Mouse (Mus musculus) testis, adult 2 months (tissue): Measurements from ENCODE around the gene Shtn1. TPM values are rescaled to one million over a fixed set of nuclear protein-coding genes. Genes with fewer than 3 reads are reported as not detected.

Experiments
- H3K27ac ChIP-seq: fragments of 200-500 bp; 2 replicates; pipeline ENCODE4 v1.5.1; 2012; ENCODE audit warnings: low read depth, low read length; ENCODE audit not compliant: control insufficient read depth, insufficient read depth
- H3K27me3 ChIP-seq: fragments of 200-500 bp; 2 replicates; pipeline ENCODE4 v1.6.1; 2012; ENCODE audit warnings: mild to moderate bottlenecking, low read length, moderate library complexity; ENCODE audit not compliant: control insufficient read depth, insufficient read depth
- H3K36me3 ChIP-seq: fragments of 200-500 bp; 2 replicates; pipeline ENCODE4 v1.6.1; 2012; ENCODE audit warnings: mild to moderate bottlenecking, low read length; ENCODE audit not compliant: control insufficient read depth, insufficient read depth
- H3K4me1 ChIP-seq: fragments of 200-500 bp; 2 replicates; pipeline ENCODE4 v1.6.1; 2012; ENCODE audit warnings: low read length; ENCODE audit not compliant: control insufficient read depth, insufficient read depth
- H3K4me3 ChIP-seq: fragments of 200-500 bp; 2 replicates; pipeline ENCODE4 v1.5.1; 2012; ENCODE audit warnings: low read depth, mild to moderate bottlenecking, low read length, moderate library complexity, mixed read lengths; ENCODE audit not compliant: control insufficient read depth
- CTCF ChIP-seq: fragments of 200-500 bp; IDR thresholded peaks from 2 replicates; pipeline ENCODE4 v1.5.1; 2012; ENCODE audit warnings: low read depth, mild to moderate bottlenecking, inconsistent platforms, low read length, moderate library complexity; ENCODE audit not compliant: control insufficient read depth, insufficient read depth, insufficient replicate concordance
- POLR2A ChIP-seq: fragments of 200-500 bp; IDR thresholded peaks from 2 replicates; pipeline ENCODE4 v1.6.1; 2012; ENCODE audit warnings: low read depth, mild to moderate bottlenecking, inconsistent platforms, low read length, moderate library complexity; ENCODE audit not compliant: control insufficient read depth
- polyA plus RNA-seq: library from polyadenylated mRNA; depleted of rRNA; stranded (reverse); fragments of >200 nt; gene quantifications from 2 replicates; pipeline ENCODE4 v1.2.3, GENCODE M21; 2012

Shtn1 gene
- polyA plus RNA-seq, 1 experiment = 3.9 TPM

GRCm38 (mm10) chr19:59066115-59066514, 9.8 kb downstream of the Shtn1 start:
- no peak overlapping the region for H3K27ac ChIP-seq
- H3K4me1 ChIP-seq = peaks cover 2% of the 10 kb centered on the region; the same call in 1 of the 2 replicates
- TF ChIP-seq CTCF (no peak), POLR2A (no peak)
- H3K27me3 ChIP-seq = no peaks in the 10 kb centered on the region
- no peaks in the 10 kb centered on the region for H3K36me3 ChIP-seq
- no peak overlapping the region for H3K4me3 ChIP-seq

DNA sequence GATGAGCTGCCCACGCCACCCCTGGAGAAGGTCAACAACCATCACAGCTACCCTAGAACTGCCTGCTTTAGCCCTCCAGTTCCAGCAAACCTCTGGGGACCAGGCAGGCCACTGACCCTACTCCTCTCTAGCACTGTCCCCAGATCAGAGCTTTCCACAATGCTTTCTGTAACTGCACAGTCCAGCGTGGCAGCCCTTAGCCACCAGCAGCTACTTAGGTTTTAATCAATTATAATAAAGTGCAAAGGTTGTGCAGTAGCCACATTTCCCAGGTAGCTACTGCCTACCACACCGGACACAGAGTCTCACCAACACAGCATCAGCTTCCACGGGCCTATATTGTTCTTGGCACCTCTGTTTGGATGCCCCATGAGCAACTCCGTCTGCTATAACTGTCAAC, 11.3 kb downstream of the Shtn1 start:
- no peaks in the 10 kb centered on the region for H3K27me3 ChIP-seq
- H3K4me1 ChIP-seq = peaks cover 2% of the 10 kb centered on the region; the same call in 1 of the 2 replicates
- no peak for TF ChIP-seq POLR2A
- no peak overlapping the region for H3K27ac ChIP-seq
- H3K36me3 ChIP-seq = no peaks in the 10 kb centered on the region
- no peak overlapping the region for H3K4me3 ChIP-seq

- H3K4me3 ChIP-seq = no peak overlapping the region
- no peaks in the 10 kb centered on the region for H3K36me3 ChIP-seq
- TF ChIP-seq CTCF = no peak
- no peak for TF ChIP-seq POLR2A
- H3K27me3 ChIP-seq = no peaks in the 10 kb centered on the region
- no peak overlapping the region for H3K27ac ChIP-seq
- peaks cover 2% of the 10 kb centered on the region; the same call in 1 of the 2 replicates for H3K4me1 ChIP-seq
These were observed 12.3 kb downstream of the Shtn1 start for GRCm38 (mm10) chr19:59063568-59063967.

GRCm38 (mm10) chr19:59058105-59058504, 17.8 kb downstream of the Shtn1 start:
- H3K4me1 ChIP-seq = no peaks in the 10 kb centered on the region
- H3K27ac ChIP-seq = no peak overlapping the region
- H3K27me3 ChIP-seq = no peaks in the 10 kb centered on the region
- H3K4me3 ChIP-seq = no peak overlapping the region
- no peaks in the 10 kb centered on the region for H3K36me3 ChIP-seq
- TF ChIP-seq POLR2A (no peak), CTCF (no peak)

DNA sequence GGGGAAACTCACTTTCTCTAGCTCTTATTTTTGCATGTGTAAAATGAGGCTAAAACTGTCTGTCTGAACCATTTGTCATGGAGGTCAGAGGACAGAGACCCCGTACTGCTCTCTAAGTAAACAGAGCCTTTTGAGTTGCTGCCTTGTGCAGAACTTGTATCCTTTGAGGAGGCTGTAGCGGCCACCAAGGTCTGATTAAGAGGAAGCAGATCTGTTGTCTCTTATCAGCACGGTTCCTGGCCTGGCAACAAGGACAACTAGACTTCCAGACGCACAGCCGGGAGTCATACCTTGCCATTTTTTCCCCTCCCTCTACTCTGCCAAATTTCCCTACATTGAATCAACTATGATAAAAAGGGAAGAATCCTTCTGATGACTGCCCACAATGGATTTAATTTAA, 18.5 kb downstream of the Shtn1 start:
- TF ChIP-seq POLR2A = no peak
- no peak for TF ChIP-seq CTCF
- no peaks in the 10 kb centered on the region for H3K4me1 ChIP-seq
- no peaks in the 10 kb centered on the region for H3K27me3 ChIP-seq
- H3K36me3 ChIP-seq = no peaks in the 10 kb centered on the region
- H3K27ac ChIP-seq = no peak overlapping the region
- H3K4me3 ChIP-seq = no peak overlapping the region

GRCm38 (mm10) chr19:59054632-59054951, 21.3 kb downstream of the Shtn1 start:
- H3K27ac ChIP-seq = no peak overlapping the region
- no peaks in the 10 kb centered on the region for H3K27me3 ChIP-seq
- H3K4me3 ChIP-seq = no peak overlapping the region
- H3K4me1 ChIP-seq = no peaks in the 10 kb centered on the region
- no peaks in the 10 kb centered on the region for H3K36me3 ChIP-seq
- TF ChIP-seq CTCF (no peak), POLR2A (no peak)

- TF ChIP-seq POLR2A (no peak), CTCF (no peak)
- Histone ChIP-seq H3K27ac (no peak overlapping the region), H3K27me3 (no peaks in the 10 kb centered on the region), H3K36me3 (no peaks in the 10 kb centered on the region), H3K4me3 (no peak overlapping the region), H3K4me1 (no peaks in the 10 kb centered on the region)
These were observed 21.8 kb downstream of the Shtn1 start for GRCm38 (mm10) chr19:59053931-59054631.
